Mouse (Mus musculus) adrenal gland, postnatal 36 days (tissue): ENCODE results near the gene 0610040J01Rik. TPM values are rescaled to one million over a fixed set of nuclear protein-coding genes. Genes with fewer than 3 reads are reported as not detected.

ENCODE experiments used
- total RNA-seq, 2 experiments: library from RNA; stranded (reverse); gene quantifications; 2 replicates each; pipeline ENCODE4 v1.2.3; 2021

0610040J01Rik gene
- total RNA-seq, 2 experiments from 2014 or later = 0.33 to 0.43 TPM

Other genes with a start within 250 kb of the 0610040J01Rik start
- gene Nwd2, start 163.3 kb upstream of the 0610040J01Rik start, total RNA-seq = not detected
- 10 to 100 TPM; 57.4 to 86.9 TPM for gene Rell1, start 156.5 kb downstream of the 0610040J01Rik start, total RNA-seq